Mouse (Mus musculus): Measurements from ENCODE around the gene Kidins220. TPM values are rescaled to one million over a fixed set of nuclear protein-coding genes. Genes with fewer than 3 reads are reported as not detected.

Kidins220 gene
- polyA plus RNA-seq, 1 experiment from 2014 or later, result 23.9 TPM

- H3K9ac ChIP-seq (ENCODE audit: low read length), result peak overlapping the region; percentile 57
- H3K4me1 ChIP-seq (replicated peaks; ENCODE audit: control insufficient read depth, insufficient read depth, low read length), result peaks cover 21% of the 10 kb centered on the region
- peak overlapping the region; percentile 65 for H3K4me2 ChIP-seq (ENCODE audit: low read depth, low read length)
- H3K9me3 ChIP-seq (ENCODE audit: control insufficient read depth, low read length), result no peaks in the 10 kb centered on the region
- peak overlapping the region; percentile 85 for H3K27ac ChIP-seq (ENCODE audit: low read length)
- WGBS, result 5% methylated on average over 25 of the region's 25 CpGs
- peak; percentile 41 for ATAC-seq (ENCODE audit: low read depth)
- no peaks in the 10 kb centered on the region for H3K27me3 ChIP-seq (ENCODE audit: control insufficient read depth, insufficient read depth, low read depth, low read length)
- H3K36me3 ChIP-seq (ENCODE audit: control insufficient read depth, insufficient read depth, low read length), result no peaks in the 10 kb centered on the region
- H3K4me3 ChIP-seq (ENCODE audit: low read length), result peak overlapping the region; percentile 48
Measured at GRCm38 (mm10) chr12:25092027-25092704, 117.4 kb downstream of the Kidins220 start.

GRCm38 (mm10) chr12:25092751-25093211 is 118.1 kb downstream of the Kidins220 start:
- H3K9me3 ChIP-seq (ENCODE audit: control insufficient read depth, low read length), result no peaks in the 10 kb centered on the region
- peak; percentile 32 for ATAC-seq (ENCODE audit: low read depth)
- peak overlapping the region; percentile 59 for H3K9ac ChIP-seq (ENCODE audit: low read length)
- peaks cover 23% of the 10 kb centered on the region for H3K4me1 ChIP-seq (replicated peaks; ENCODE audit: control insufficient read depth, insufficient read depth, low read length)
- 6% methylated on average over 17 of the region's 17 CpGs for WGBS
- no peaks in the 10 kb centered on the region for H3K27me3 ChIP-seq (ENCODE audit: control insufficient read depth, insufficient read depth, low read depth, low read length)
- H3K4me2 ChIP-seq (ENCODE audit: low read depth, low read length), result peak overlapping the region; percentile 65
- no peaks in the 10 kb centered on the region for H3K36me3 ChIP-seq (ENCODE audit: control insufficient read depth, insufficient read depth, low read length)
- peak overlapping the region; percentile 48 for H3K4me3 ChIP-seq (ENCODE audit: low read length)
- peak overlapping the region; percentile 85 for H3K27ac ChIP-seq (ENCODE audit: low read length)

- H3K9ac ChIP-seq (ENCODE audit: low read length), result peak overlapping the region; percentile 59
- ATAC-seq (ENCODE audit: low read depth), result no peak
Measured at GRCm38 (mm10) chr12:25093241-25093774, 118.6 kb downstream of the Kidins220 start.

GRCm38 (mm10) chr12:25094621-25095521 is 120.1 kb downstream of the Kidins220 start:
- no peaks in the 10 kb centered on the region for H3K27me3 ChIP-seq (ENCODE audit: control insufficient read depth, insufficient read depth, low read depth, low read length)
- H3K4me3 ChIP-seq (ENCODE audit: low read length), result peak overlapping the region; percentile 74
- peak overlapping the region; percentile 80 for H3K9ac ChIP-seq (ENCODE audit: low read length)
- H3K27ac ChIP-seq (ENCODE audit: low read length), result peak overlapping the region; percentile 85
- peaks cover 27% of the 10 kb centered on the region for H3K4me1 ChIP-seq (replicated peaks; ENCODE audit: control insufficient read depth, insufficient read depth, low read length)
- no peak for ATAC-seq (ENCODE audit: low read depth)
- H3K4me2 ChIP-seq (ENCODE audit: low read depth, low read length), result peak overlapping the region; percentile 63
- under 1% methylated on average over 22 of the region's 22 CpGs for WGBS
- H3K9me3 ChIP-seq (ENCODE audit: control insufficient read depth, low read length), result no peaks in the 10 kb centered on the region
- H3K36me3 ChIP-seq (ENCODE audit: control insufficient read depth, insufficient read depth, low read length), result no peaks in the 10 kb centered on the region

More at GRCm38 (mm10) chr12:25093241-25093774, 118.6 kb downstream of the Kidins220 start:
- Histone ChIP-seq H3K4me3 (ENCODE audit: low read length) (peak overlapping the region; percentile 48), H3K27ac (ENCODE audit: low read length) (peak overlapping the region; percentile 85), H3K9me3 (ENCODE audit: control insufficient read depth, low read length) (no peaks in the 10 kb centered on the region), H3K4me2 (ENCODE audit: low read depth, low read length) (peak overlapping the region; percentile 65), H3K4me1 (replicated peaks; ENCODE audit: control insufficient read depth, insufficient read depth, low read length) (peaks cover 27% of the 10 kb centered on the region), H3K27me3 (ENCODE audit: control insufficient read depth, insufficient read depth, low read depth, low read length) (no peaks in the 10 kb centered on the region), H3K36me3 (ENCODE audit: control insufficient read depth, insufficient read depth, low read length) (no peaks in the 10 kb centered on the region)
- WGBS, result 15% methylated on average over 11 of the region's 11 CpGs

GRCm38 (mm10) chr12:25095538-25095937 is 120.8 kb downstream of the Kidins220 start:
- peak overlapping the region; percentile 80 for H3K9ac ChIP-seq (ENCODE audit: low read length)
- H3K27ac ChIP-seq (ENCODE audit: low read length), result peak overlapping the region; percentile 85
- H3K4me2 ChIP-seq (ENCODE audit: low read depth, low read length), result peak overlapping the region; percentile 63
- H3K4me1 ChIP-seq (replicated peaks; ENCODE audit: control insufficient read depth, insufficient read depth, low read length), result peaks cover 27% of the 10 kb centered on the region
- no peaks in the 10 kb centered on the region for H3K9me3 ChIP-seq (ENCODE audit: control insufficient read depth, low read length)
- ATAC-seq (ENCODE audit: low read depth), result no peak
- H3K4me3 ChIP-seq (ENCODE audit: low read length), result peak overlapping the region; percentile 74
- WGBS, result under 1% methylated on average over 19 of the region's 19 CpGs
- H3K27me3 ChIP-seq (ENCODE audit: control insufficient read depth, insufficient read depth, low read depth, low read length), result no peaks in the 10 kb centered on the region
- no peaks in the 10 kb centered on the region for H3K36me3 ChIP-seq (ENCODE audit: control insufficient read depth, insufficient read depth, low read length)

GRCm38 (mm10) chr12:25095974-25096639 is 121.4 kb downstream of the Kidins220 start:
- under 1% methylated on average over 41 of the region's 41 CpGs for WGBS
- Histone ChIP-seq H3K4me3 (ENCODE audit: low read length) (peak overlapping the region; percentile 74), H3K9ac (ENCODE audit: low read length) (peak overlapping the region; percentile 80), H3K27ac (ENCODE audit: low read length) (peak overlapping the region; percentile 99), H3K9me3 (ENCODE audit: control insufficient read depth, low read length) (no peaks in the 10 kb centered on the region), H3K27me3 (ENCODE audit: control insufficient read depth, insufficient read depth, low read depth, low read length) (no peaks in the 10 kb centered on the region), H3K4me1 (replicated peaks; ENCODE audit: control insufficient read depth, insufficient read depth, low read length) (peaks cover 29% of the 10 kb centered on the region), H3K36me3 (ENCODE audit: control insufficient read depth, insufficient read depth, low read length) (no peaks in the 10 kb centered on the region), H3K4me2 (ENCODE audit: low read depth, low read length) (peak overlapping the region; percentile 93)
- ATAC-seq (ENCODE audit: low read depth), result peak; percentile 78

GRCm38 (mm10) chr12:25096640-25097051 is 121.9 kb downstream of the Kidins220 start:
- H3K4me2 ChIP-seq (ENCODE audit: low read depth, low read length), result peak overlapping the region; percentile 93
- H3K36me3 ChIP-seq (ENCODE audit: control insufficient read depth, insufficient read depth, low read length), result no peaks in the 10 kb centered on the region
- H3K4me1 ChIP-seq (replicated peaks; ENCODE audit: control insufficient read depth, insufficient read depth, low read length), result peaks cover 34% of the 10 kb centered on the region
- no peak for ATAC-seq (ENCODE audit: low read depth)
- H3K27ac ChIP-seq (ENCODE audit: low read length), result peak overlapping the region; percentile 99
- H3K9me3 ChIP-seq (ENCODE audit: control insufficient read depth, low read length), result no peaks in the 10 kb centered on the region
- H3K4me3 ChIP-seq (ENCODE audit: low read length), result peak overlapping the region; percentile 74
- no peaks in the 10 kb centered on the region for H3K27me3 ChIP-seq (ENCODE audit: control insufficient read depth, insufficient read depth, low read depth, low read length)
- 2% methylated on average over 15 of the region's 15 CpGs for WGBS
- H3K9ac ChIP-seq (ENCODE audit: low read length), result peak overlapping the region; percentile 73

- Histone ChIP-seq H3K36me3 (ENCODE audit: control insufficient read depth, insufficient read depth, low read length) (no peaks in the 10 kb centered on the region), H3K9ac (ENCODE audit: low read length) (peak within 1 kb of the TSS; percentile 73), H3K4me1 (replicated peaks; ENCODE audit: control insufficient read depth, insufficient read depth, low read length) (peaks cover 36% of the 10 kb centered on the region), H3K4me2 (ENCODE audit: low read depth, low read length) (peak within 1 kb of the TSS; percentile 93), H3K9me3 (ENCODE audit: control insufficient read depth, low read length) (no peaks in the 10 kb centered on the region), H3K27me3 (ENCODE audit: control insufficient read depth, insufficient read depth, low read depth, low read length) (no peaks in the 10 kb centered on the region), H3K4me3 (ENCODE audit: low read length) (peak within 1 kb of the TSS; percentile 74), H3K27ac (ENCODE audit: low read length) (peak within 1 kb of the TSS; percentile 99)
- no peak for ATAC-seq (ENCODE audit: low read depth)
- WGBS, result 3% methylated on average over 1 of the region's 1 CpGs
Measured at GRCm38 (mm10) chr12:25097052-25097209, 122.2 kb downstream of the Kidins220 start, which contains the start of gene Id2. Gene Id2, minus strand, starts transcription at chr12:25097140.

All from lung, embryonic 16.5 days (tissue).